Mouse (Mus musculus) spleen, postnatal 36 days (tissue): ENCODE measurements around the gene Vwc2l.

Experiments
- DNase-seq, 2 experiments: peaks; one replicate each; pipeline ENCODE4 v3.0.0; 2022; ENCODE audit warnings: low spot score in 2 of 2, mixed read lengths in 1 of 2

The Vwc2l gene

GRCm38 (mm10) chr1:70725655-70726066 lies at the start of gene Vwc2l:
Gene Vwc2l (plus strand): TSS chr1:70725715.
- DNase-seq, result no peak

GRCm38 (mm10) chr1:70692529-70692928 lies 33.0 kb upstream of the Vwc2l start:
- DNase-seq, result no peak

GRCm38 (mm10) chr1:70700270-70700669 lies 25.2 kb upstream of the Vwc2l start:
- DNase-seq, result no peak

- DNase-seq, result no peak
These were observed 21.6 kb upstream of the Vwc2l start for GRCm38 (mm10) chr1:70703934-70704333.

- DNase-seq, result no peak
These were observed 19.7 kb upstream of the Vwc2l start for GRCm38 (mm10) chr1:70705821-70706220.

GRCm38 (mm10) chr1:70725045-70725444 lies 470 bp upstream of the Vwc2l start:
- no peak for DNase-seq

- DNase-seq, result no peak
These were observed 61.6 kb downstream of the Vwc2l start for GRCm38 (mm10) chr1:70787146-70787545.

GRCm38 (mm10) chr1:70791636-70792035 lies 66.1 kb downstream of the Vwc2l start:
- DNase-seq, result no peak

- no peak for DNase-seq
These were observed 69.6 kb downstream of the Vwc2l start for GRCm38 (mm10) chr1:70795094-70795493.

- DNase-seq, result no peak
These were observed 77.9 kb downstream of the Vwc2l start for GRCm38 (mm10) chr1:70803401-70803800.

GRCm38 (mm10) chr1:70823111-70823510 lies 97.6 kb downstream of the Vwc2l start:
- DNase-seq, result no peak

- no peak for DNase-seq
These were observed 107.7 kb downstream of the Vwc2l start for GRCm38 (mm10) chr1:70833262-70833661.

- DNase-seq, result no peak
These were observed 116.7 kb downstream of the Vwc2l start for GRCm38 (mm10) chr1:70842222-70842621.

- DNase-seq, result no peak
These were observed 119.8 kb downstream of the Vwc2l start for GRCm38 (mm10) chr1:70845276-70845675.

GRCm38 (mm10) chr1:70851633-70852390 lies 126.3 kb downstream of the Vwc2l start:
- DNase-seq, result no peak

GRCm38 (mm10) chr1:70853446-70853845 lies 127.9 kb downstream of the Vwc2l start:
- DNase-seq, result no peak

- DNase-seq, result no peak
These were observed 130.4 kb downstream of the Vwc2l start for GRCm38 (mm10) chr1:70855912-70856311.

- DNase-seq, result no peak
These were observed 136.2 kb downstream of the Vwc2l start for GRCm38 (mm10) chr1:70861672-70862071.

GRCm38 (mm10) chr1:70866137-70866536 lies 140.6 kb downstream of the Vwc2l start:
- no peak for DNase-seq

- no peak for DNase-seq
These were observed 155.0 kb downstream of the Vwc2l start for GRCm38 (mm10) chr1:70880496-70880895.

- DNase-seq, result no peak
These were observed 155.8 kb downstream of the Vwc2l start for GRCm38 (mm10) chr1:70881269-70881668.

- no peak for DNase-seq
These were observed 158.6 kb downstream of the Vwc2l start for GRCm38 (mm10) chr1:70884156-70884555.

GRCm38 (mm10) chr1:70902311-70902710 lies 176.8 kb downstream of the Vwc2l start:
- DNase-seq, result no peak

GRCm38 (mm10) chr1:70907366-70907765 lies 181.9 kb downstream of the Vwc2l start:
- DNase-seq, result no peak
